Mouse (Mus musculus) heart, adult 2 months (tissue): ENCODE measurements around the gene Alx1. TPM values are rescaled to one million over a fixed set of nuclear protein-coding genes. Genes with fewer than 3 reads are reported as not detected.
A peak's percentile ranks its signal among the peaks of the same experiment; 100 is the strongest.

Experiments
- DNase-seq, 2 experiments: peaks; one replicate each; pipeline ENCODE4 v3.0.0; 2021
- H3K27ac ChIP-seq: fragments of 200-600 bp; 2 replicates; pipeline ENCODE4 v1.8.1; 2022
- H3K27me3 ChIP-seq: fragments of 200-500 bp; 2 replicates; pipeline ENCODE4 v1.6.1; 2012; ENCODE audit warnings: mild to moderate bottlenecking, low read length, inconsistent platforms, mixed read lengths; ENCODE audit not compliant: control insufficient read depth, insufficient read depth
- H3K36me3 ChIP-seq: fragments of 200-500 bp; 2 replicates; pipeline ENCODE4 v1.6.1; 2012; ENCODE audit warnings: low read length, inconsistent platforms; ENCODE audit not compliant: control insufficient read depth, insufficient read depth
- H3K4me1 ChIP-seq: fragments of 200-500 bp; 2 replicates; pipeline ENCODE4 v1.6.1; 2011; ENCODE audit warnings: low read length; ENCODE audit not compliant: control insufficient read depth, insufficient read depth
- H3K4me3 ChIP-seq: fragments of 200-600 bp; 2 replicates; pipeline ENCODE4 v1.8.1; 2022
- H3K79me2 ChIP-seq: fragments of 200-500 bp; replicated peaks from 2 replicates; pipeline ENCODE4 v1.6.1; 2012; ENCODE audit warnings: mild to moderate bottlenecking, inconsistent platforms, low read length, moderate library complexity, mixed read lengths; ENCODE audit not compliant: control insufficient read depth, insufficient read depth
- H3K9ac ChIP-seq: fragments of 200-500 bp; 2 replicates; pipeline ENCODE4 v1.6.1; 2012; ENCODE audit warnings: low read depth, mild to moderate bottlenecking, control low read depth, inconsistent platforms, low read length, mixed read lengths
- CTCF ChIP-seq: fragments of 200-600 bp; IDR thresholded peaks from 2 replicates; pipeline ENCODE4 v1.8.1; 2022; ENCODE audit warnings: antibody characterized with exemption, mild to moderate bottlenecking, moderate library complexity
- EP300 ChIP-seq: fragments of 200-500 bp; IDR thresholded peaks from 2 replicates; pipeline ENCODE4 v1.6.1; 2011; ENCODE audit warnings: low read depth, low read length, control low read depth; ENCODE audit not compliant: insufficient read depth
- POLR2A ChIP-seq: fragments of 200-500 bp; IDR thresholded peaks from 2 replicates; pipeline ENCODE4 v1.6.1; 2011; ENCODE audit warnings: mild to moderate bottlenecking, low read depth, low read length, control low read depth; ENCODE audit not compliant: insufficient read depth
- WGBS: fragments of 180-500 bp; shearing (Covaris S2); methylation state at CpG from one replicate; pipeline ENCODE4 v1.1.7; 2018; 5-methylcytosine and 5-hydroxymethylcytosine counted together
- intact Hi-C: fragments of 180-260 bp; cut with DNase I; formaldehyde crosslinking; loops from one replicate; pipeline ENCODE4 v1.15.1; 2025
- polyA plus RNA-seq: library from polyadenylated mRNA; depleted of rRNA; stranded (reverse); fragments of >200 nt; gene quantifications from 2 replicates; pipeline ENCODE4 v1.2.3, GENCODE M21; 2012
- total RNA-seq, 2 experiments: library from RNA; stranded (reverse); gene quantifications; 2 replicates each; pipeline ENCODE4 v1.2.3; 2021

Alx1 gene
- total and polyA plus RNA-seq, 3 experiments: 0.14 TPM; not detected in 2

DNA sequence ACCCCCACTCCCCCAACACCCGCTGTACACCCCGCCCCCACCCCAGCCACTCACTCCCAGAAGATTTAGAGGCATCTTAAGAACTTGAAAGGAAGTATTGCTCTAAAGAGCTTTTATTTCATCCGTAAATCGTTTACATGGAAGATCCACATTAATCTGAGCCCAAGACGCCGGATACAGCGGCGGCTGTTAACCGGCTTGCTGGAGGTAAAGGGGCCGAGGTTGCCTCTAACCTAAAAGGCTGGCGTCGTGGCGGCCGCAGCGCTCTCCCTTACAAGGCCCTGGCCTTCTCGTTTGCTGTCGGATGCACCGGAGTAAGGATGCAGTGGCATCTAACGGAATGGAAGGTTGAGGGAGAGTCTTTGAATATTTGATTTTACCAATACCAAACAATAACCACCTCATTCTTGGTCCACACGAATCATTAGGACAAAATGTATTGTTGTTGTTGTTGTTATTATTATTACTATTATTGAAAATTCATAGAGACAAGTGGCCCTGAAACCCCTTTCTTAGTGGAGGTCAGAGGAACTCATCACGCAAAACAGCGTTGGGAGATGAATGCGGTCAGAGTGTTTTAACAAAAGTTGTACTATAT is 784 bp downstream of the Alx1 start:
- Histone ChIP-seq H3K27me3 (peaks cover 26% of the 10 kb centered on the region), H3K27ac (no peak overlapping the region), H3K4me1 (no peaks in the 10 kb centered on the region), H3K36me3 (no peaks in the 10 kb centered on the region), H3K9ac (no peak overlapping the region), H3K4me3 (no peak overlapping the region), H3K79me2 (no peaks in the 10 kb centered on the region)
- intact Hi-C loops: no loop called here
- 3% methylated on average over 23 of the region's 23 CpGs for WGBS
- TF ChIP-seq CTCF: no peak
- no peak for TF ChIP-seq EP300
- TF ChIP-seq POLR2A: no peak
- no peak for DNase-seq

DNA sequence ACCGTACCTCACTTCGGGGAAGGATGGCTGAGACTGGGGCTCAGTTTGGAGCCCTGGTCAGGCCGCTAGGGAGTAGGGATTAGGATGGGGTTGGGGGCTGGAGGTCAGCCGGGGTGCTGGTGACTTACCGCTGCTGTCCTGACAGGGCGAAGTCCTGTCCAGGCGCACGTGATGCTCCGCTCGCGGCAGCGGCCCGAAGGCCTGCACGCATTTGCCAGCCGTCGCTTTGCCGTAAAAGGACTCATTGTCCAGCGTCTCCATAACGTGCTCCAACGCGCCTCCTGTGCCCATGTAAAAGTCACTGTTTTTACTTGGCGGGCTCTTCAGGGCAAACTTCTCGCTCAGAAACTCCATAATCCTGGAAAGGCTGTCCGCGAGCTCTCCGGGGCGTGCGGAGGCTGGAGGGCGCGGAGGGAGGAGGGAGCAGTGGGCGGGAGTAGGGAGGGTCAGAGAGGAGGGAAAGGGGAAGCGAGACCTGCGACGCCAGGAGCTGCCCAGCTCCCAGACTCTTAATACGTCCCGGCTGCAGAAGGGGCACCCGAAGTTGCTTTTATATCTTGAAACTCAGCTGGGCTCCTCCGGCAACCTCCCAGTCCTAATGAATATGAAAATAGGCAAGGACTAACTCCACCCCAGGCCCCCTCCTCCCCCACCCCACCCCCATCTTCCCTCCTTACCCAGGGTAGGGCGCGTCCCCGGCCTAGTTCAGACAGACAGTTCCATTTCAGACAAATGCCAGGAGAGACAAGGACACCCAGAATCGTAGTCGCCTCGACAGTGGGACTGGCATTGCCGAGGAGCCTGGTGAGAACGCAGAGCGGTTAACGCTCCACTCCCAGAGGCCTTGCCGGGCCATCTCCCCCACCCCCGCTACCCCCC is 1.5 kb downstream of the Alx1 start:
- WGBS: 2% methylated on average over 50 of the region's 50 CpGs
- Histone ChIP-seq H3K27me3 (peaks cover 26% of the 10 kb centered on the region), H3K4me3 (0 out of 2 replicates have a peak overlapping the region, but pooled peaks have one; percentile 16), H3K79me2 (no peaks in the 10 kb centered on the region), H3K4me1 (no peaks in the 10 kb centered on the region), H3K9ac (no peak overlapping the region), H3K36me3 (no peaks in the 10 kb centered on the region), H3K27ac (no peak overlapping the region)
- no peak for TF ChIP-seq CTCF
- TF ChIP-seq EP300: no peak
- TF ChIP-seq POLR2A: no peak
- intact Hi-C loops: no loop called here
- peak in 1 of 2 experiments; percentile 19 for DNase-seq

DNA sequence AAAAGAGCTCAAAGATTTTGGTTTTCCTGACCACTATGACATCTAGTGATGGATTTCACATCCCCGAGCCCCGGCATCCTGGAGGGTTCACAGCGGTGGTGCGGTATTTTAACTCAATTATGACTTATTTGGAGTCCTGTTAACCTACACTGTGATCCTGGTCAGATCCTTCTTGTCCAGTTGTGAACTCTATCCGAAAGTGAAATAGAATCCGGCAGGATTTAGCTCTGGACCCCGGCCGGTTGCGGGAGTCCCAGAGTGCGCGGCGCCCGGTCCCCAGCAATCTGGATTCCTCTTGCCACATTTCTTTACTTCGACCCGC is 2.1 kb downstream of the Alx1 start:
- H3K9ac ChIP-seq: no peak overlapping the region

DNA sequence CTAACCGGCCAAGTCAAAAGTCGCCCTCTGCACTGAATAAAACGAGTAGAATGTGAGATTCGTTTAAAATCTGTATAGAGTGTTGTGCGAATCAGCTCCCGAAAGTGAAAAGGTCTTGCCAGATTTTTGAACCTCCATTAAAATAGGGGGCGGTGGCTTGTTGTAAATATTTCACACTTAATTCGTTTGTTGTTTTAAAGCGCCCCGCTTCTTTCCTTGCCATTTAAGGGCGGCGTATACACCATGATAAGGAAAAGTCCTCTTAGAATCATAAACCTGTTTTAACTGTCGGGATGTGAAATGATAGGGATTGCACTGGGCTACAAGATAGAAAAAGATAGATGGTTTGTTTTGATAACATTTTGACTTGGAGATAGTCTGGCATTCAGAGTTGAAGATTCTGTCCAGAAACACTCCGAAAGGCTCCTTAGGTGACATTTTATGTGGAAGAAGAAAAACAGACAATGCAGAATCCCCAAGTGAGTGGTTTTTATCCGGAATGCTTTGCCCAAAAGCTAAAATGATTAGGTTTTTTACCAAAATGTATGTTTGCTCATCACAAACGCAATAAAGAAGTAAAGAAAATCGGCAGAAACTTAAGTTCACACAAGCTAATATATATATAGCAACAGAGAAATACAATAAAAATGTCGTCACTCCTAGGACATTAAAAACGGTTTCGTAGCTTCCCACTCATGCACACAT is 2.6 kb downstream of the Alx1 start:
- no peak overlapping the region for H3K27ac ChIP-seq
- no peaks in the 10 kb centered on the region for H3K36me3 ChIP-seq
- intact Hi-C loops: no loop called here
- H3K79me2 ChIP-seq: no peaks in the 10 kb centered on the region
- H3K4me3 ChIP-seq: no peak overlapping the region
- H3K9ac ChIP-seq: no peak overlapping the region
- H3K4me1 ChIP-seq: no peaks in the 10 kb centered on the region
- no peak for TF ChIP-seq CTCF
- TF ChIP-seq POLR2A: no peak
- no peak for DNase-seq
- H3K27me3 ChIP-seq: peaks cover 26% of the 10 kb centered on the region
- 7% methylated on average over 20 of the region's 20 CpGs for WGBS

More for the DNA sequence above, 2.1 kb downstream of the Alx1 start:
- intact Hi-C loops: no loop called here
- Histone ChIP-seq H3K27ac (no peak overlapping the region), H3K27me3 (peaks cover 26% of the 10 kb centered on the region), H3K79me2 (no peaks in the 10 kb centered on the region), H3K4me3 (no peak overlapping the region), H3K36me3 (no peaks in the 10 kb centered on the region), H3K4me1 (no peaks in the 10 kb centered on the region)
- TF ChIP-seq POLR2A (no peak), CTCF (no peak), EP300 (no peak)
- no peak for DNase-seq
- WGBS: 2% methylated on average over 15 of the region's 15 CpGs

DNA sequence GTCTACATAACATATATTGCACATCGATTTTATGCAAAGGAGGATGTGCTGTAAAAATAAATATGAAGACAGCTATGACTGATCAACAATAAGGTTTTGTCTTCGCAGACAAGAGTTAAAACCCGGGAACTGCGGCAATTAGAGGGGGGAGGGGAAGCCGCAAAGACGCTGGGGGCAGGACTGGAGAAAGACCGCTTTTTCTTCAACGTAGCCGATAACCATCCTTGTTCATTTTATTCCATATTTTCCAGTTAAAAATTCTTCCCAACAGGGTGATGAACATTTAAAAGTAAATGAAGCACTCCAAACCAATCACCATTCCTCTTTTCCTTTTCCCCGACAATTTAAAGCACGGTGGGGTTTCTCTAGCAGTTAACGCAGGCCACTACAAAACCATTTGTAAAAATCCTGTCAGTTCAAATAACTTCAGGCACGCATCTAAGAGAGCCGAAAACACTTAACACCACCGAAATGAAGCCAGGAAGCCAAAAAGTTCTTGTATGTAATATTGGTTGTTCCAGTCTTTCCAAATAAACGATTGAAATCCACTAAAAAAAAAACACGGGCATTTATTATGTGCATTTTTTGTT is 3.3 kb downstream of the Alx1 start:
- DNase-seq: no peak
- H3K27ac ChIP-seq: no peak overlapping the region
- intact Hi-C loops: no loop called here
- peaks cover 24% of the 10 kb centered on the region for H3K27me3 ChIP-seq
- WGBS: 3% methylated on average over 17 of the region's 17 CpGs
- H3K36me3 ChIP-seq: no peaks in the 10 kb centered on the region
- no peaks in the 10 kb centered on the region for H3K4me1 ChIP-seq
- no peaks in the 10 kb centered on the region for H3K79me2 ChIP-seq
- no peak overlapping the region for H3K9ac ChIP-seq
- no peak for TF ChIP-seq POLR2A
- no peak for TF ChIP-seq EP300
- TF ChIP-seq CTCF: no peak
- H3K4me3 ChIP-seq: no peak overlapping the region
